Mouse (Mus musculus) left cerebral cortex, adult 11 months (tissue): ENCODE results near the gene Rbfox2.

Experiments
- DNase-seq: peaks from one replicate; pipeline ENCODE4 v3.0.0; 2022; ENCODE audit warnings: low spot score

Gene Rbfox2

GRCm38 (mm10) chr15:77144960-77145359 is 161.8 kb downstream of the Rbfox2 start:
- no peak for DNase-seq

GRCm38 (mm10) chr15:77142787-77143186 is 164.0 kb downstream of the Rbfox2 start:
- DNase-seq, result no peak

DNA sequence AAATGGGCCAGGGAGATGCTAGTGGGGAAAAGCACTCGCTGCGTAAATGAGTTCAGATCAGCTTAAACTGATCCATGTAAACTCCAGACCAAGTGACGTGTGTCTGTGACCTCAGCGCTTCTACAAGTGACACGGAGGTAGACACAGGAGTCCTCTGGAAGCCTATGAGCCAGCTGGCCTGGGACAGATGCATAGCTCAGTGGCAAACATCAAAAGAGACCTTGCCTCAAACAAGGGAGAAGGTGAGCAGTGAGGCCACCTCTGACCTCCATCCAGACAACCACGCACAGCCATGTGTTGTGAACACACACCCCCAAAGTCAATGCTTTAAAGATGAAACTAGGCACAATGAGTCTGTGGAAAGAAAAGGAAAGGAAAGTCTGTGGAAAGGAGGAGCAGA is 164.5 kb downstream of the Rbfox2 start:
- DNase-seq, result no peak

- DNase-seq, result no peak
Observed at GRCm38 (mm10) chr15:77141711-77142110, 165.1 kb downstream of the Rbfox2 start.

DNA sequence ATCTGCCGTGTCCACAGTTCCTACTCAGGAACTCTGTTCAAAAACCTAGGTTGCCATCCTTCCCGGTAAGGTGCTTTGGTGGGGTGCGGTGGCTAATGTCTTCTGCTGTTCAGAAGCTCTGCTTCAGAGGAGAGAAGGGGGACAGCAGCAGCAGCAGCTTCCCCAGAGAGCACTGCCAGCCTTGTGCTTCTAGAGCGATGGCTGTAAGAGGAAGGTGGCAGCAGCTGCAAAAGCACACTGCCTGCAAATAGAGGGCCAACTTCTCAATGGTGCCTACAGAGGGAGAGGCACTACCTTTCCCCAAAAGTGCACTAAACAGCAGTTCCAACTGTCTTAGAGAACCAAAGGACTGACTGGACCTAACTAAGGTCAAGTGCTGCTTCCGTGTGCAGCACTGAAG is 168.5 kb downstream of the Rbfox2 start:
- DNase-seq, result no peak

DNA sequence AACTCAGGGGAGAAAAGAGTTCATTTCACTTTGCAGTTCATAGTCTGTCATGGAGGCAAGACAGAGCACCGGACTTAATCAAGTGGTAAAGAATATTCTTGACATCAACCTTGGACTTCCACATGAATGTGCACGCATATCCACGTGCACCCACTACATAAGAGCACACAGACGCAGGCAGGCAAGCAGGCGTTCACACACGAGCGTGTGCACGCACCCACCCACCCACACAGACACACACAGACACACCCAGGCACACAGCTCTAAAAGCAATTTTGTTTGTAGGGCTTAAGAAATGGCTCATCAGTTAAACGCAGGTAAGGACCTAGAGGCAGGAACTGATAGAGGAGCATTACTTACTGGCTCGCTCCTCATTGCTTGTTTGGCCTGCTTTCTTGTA is 172.3 kb downstream of the Rbfox2 start:
- DNase-seq, result no peak

- no peak for DNase-seq
Observed at GRCm38 (mm10) chr15:77129154-77129553, 177.7 kb downstream of the Rbfox2 start.

DNA sequence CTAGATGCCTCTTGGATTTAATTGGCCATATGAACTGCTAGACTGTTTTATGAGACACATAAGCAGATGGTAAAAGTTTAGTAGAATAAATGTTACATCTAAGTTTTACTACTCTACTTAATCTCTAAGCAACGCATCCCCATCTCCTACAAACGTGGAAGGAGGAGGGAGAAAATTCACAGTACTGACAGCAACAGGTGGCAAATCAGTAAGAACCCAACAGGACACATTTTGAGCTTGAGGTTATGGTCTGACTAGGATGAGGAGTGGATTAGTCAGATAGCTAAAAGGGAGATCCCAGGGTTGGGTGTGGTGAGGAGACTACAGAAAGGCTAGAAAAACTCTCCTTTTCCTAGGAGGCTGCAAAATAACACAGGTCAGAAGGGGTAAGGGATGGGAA is 179.1 kb downstream of the Rbfox2 start:
- DNase-seq, result no peak

- no peak for DNase-seq
Observed at GRCm38 (mm10) chr15:77126674-77127073, 180.1 kb downstream of the Rbfox2 start.

GRCm38 (mm10) chr15:77124372-77125117 is 182.3 kb downstream of the Rbfox2 start:
- DNase-seq, result no peak

GRCm38 (mm10) chr15:77122824-77123223 is 184.0 kb downstream of the Rbfox2 start:
- DNase-seq, result no peak

GRCm38 (mm10) chr15:77122208-77122607 is 184.6 kb downstream of the Rbfox2 start:
- no peak for DNase-seq

GRCm38 (mm10) chr15:77119666-77120065 is 187.1 kb downstream of the Rbfox2 start:
- DNase-seq, result no peak

DNA sequence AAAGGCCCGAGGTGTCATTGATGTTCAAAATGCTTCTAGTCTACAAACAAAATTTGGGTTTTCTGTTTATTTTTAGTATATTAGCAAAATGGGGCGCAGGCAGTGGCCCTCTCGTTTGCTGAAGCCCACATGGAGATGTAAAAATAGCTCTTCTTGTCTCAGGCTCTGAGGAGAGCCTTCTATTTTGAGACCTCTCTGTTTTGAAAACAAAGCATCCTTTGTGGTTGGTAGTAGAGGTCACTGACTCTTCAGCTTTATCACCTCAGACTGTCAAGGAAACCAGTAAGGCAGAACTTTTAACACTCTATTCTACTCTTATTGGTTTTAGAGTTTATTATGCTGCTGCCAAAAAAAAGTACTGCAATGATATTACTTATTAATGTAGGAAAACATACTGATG is 189.6 kb downstream of the Rbfox2 start:
- no peak for DNase-seq

DNA sequence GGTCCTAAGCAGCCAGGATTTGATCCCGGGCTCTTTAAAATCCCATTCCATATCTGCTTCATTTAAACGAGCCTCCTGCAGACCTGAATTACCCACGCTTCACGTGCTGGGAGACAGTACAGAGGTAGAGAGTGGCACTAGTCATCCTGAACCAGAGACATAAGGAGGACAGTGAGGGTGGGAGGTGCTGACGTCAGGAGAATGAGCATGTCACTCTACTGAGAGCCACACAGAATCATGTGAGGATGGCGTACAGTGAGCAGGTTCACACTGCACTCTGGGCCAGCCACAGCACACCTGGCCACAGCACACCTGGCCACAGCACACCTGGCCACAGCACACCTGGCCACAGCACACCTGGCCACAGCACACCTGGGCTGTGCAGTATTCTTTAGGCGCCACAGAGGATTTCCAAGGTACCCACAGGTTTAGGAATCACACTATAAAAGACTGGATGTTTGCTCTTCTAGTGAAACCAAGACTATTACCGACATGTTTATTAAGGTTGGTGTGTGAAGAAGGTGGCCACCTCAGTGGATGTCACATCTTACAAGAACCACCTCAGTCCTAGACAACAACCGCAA is 190.6 kb downstream of the Rbfox2 start:
- no peak for DNase-seq

GRCm38 (mm10) chr15:77115456-77115855 is 191.3 kb downstream of the Rbfox2 start:
- no peak for DNase-seq

- no peak for DNase-seq
Observed at GRCm38 (mm10) chr15:77113591-77113990, 193.2 kb downstream of the Rbfox2 start.

DNA sequence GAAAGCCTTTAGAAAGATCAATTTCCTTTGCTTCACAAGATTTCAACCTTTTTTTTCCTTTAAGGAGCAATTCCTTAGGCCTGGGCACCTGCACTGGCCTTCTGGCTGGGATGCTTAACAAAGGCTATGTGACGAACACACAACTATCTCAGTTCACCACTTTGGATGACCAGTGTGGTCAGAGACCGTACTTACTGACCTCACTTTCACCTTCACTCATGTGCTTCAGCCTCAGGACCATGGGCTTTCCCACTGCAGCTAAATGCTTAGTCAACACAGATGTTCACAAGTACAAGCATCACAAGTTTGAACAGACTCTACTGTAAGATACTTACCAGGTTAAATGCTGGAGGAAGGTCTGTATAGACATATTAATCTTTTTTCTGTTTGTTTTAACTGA is 194.4 kb downstream of the Rbfox2 start:
- no peak for DNase-seq

- DNase-seq, result no peak
Observed at GRCm38 (mm10) chr15:77111924-77112323, 194.9 kb downstream of the Rbfox2 start.

GRCm38 (mm10) chr15:77110452-77110851 is 196.4 kb downstream of the Rbfox2 start:
- DNase-seq, result no peak

DNA sequence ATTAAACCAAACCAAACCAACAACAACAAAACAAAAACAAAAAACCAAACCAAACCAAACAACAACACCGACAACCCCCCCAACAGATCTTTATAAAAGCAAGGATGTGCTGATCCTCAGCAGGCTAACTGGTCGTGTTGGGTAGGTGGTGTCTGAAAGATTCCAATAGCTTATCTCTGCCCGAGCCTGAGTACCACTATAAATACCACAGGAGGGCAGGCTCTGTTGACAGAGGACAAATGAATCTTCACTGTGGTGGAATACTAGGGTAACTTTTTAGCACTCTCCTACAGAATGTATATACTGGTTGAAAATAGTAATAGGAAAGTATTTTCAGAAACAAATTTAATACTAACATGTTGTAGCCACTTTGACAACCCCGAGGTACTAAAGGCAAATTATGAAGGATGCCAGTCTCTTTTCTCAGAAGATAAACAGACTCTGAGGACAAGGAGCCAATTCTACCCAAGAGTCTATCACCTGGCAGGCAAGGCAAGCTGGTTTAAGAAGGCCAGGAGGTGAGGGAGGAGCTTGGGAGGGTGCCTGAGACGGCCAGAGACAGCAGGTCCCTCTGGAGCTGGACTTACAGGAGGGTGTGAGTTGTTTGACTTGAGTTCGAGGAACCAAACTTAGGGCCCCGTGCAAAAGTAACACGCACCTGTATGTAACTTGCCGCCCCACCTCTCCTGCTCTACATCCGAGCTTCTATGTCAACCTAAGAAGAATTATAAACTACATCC is 199.5 kb downstream of the Rbfox2 start:
- no peak for DNase-seq

DNA sequence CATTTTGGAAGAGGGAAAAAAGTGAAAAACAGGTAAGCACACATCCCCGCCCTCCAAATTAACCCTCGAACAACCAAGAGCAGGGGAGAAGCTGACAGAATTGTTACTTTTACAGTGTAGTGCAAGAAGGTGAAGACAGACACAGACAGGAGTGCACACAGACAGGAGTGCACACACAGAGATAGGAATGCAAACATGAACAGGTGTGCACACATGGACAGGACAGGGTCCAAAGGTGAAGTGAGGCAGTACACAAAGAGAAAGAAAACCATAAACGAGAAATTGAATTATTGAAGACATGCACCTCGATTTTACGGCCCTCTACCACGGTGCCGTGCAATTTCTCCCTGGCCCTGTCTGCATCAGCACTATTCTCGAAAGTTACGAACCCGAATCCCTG is 201.5 kb downstream of the Rbfox2 start:
- DNase-seq, result no peak
